Mouse (Mus musculus) heart, postnatal 36 days (tissue): ENCODE data around the gene Rcan3. TPM values are rescaled to one million over a fixed set of nuclear protein-coding genes. Genes with fewer than 3 reads are reported as not detected.

Experiments
- DNase-seq, 2 experiments: peaks; one replicate each; pipeline ENCODE4 v3.0.0; 2021 to 2022
- intact Hi-C: fragments of 180-260 bp; cut with DNase I; formaldehyde crosslinking; loops from one replicate; pipeline ENCODE4 v1.15.1; 2025
- total RNA-seq, 2 experiments: library from RNA; stranded (reverse); gene quantifications; 2 replicates each; pipeline ENCODE4 v1.2.3; 2021

The Rcan3 gene
- 10 to 100 TPM; 10.8 to 15.0 TPM for total RNA-seq

DNA sequence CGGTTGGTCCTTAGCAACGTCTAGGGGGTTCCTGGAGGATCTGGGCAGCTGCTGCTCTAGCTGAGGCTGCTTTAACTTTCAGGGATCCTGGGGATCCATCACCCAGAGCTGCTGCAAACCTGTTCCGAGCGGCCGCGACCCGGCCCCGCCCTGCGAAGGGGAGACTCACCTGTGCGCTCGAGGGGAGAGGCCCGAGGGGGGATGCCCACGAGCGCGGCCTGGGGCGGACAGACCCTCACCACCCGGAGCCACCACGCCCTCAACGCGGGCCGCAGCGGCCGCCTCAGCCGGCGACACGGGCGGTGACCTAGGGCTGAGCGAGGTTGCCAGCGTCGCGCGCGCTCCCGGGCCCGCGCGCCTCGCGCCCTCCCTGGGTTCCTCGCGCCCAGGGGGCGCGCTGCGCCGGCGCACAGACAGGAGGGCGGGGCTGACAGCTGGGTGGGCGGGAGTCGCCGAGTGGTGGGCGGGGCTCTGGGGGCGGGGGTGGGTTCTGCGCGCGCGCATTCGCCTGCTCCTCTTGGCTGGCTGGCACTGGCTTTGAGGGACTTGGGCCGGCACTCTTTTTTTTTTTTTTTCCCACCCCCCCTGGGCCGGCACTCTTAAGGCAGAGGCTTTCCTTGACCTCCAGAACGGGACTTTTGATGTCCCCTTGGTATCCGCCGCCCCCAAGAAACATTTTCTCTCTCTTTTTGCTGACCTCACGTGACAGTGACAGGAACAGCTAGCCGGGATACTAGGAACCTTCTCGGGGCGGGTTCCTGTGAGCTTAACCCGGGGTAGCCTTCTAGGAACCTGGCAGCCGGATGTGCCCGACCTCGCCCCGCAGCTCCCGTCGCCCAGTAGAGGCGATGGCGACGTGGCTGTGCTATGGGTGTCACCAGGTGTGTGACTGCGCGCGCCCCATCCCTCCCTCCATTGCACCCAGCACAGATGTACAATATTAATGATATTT, at the start of gene Rcan3:
Gene Rcan3, minus strand, starts transcription at position 411 of the 952 bp plus-strand sequence.
- peak; percentile 77 to 84 for DNase-seq
- intact Hi-C loops: loop anchor here (2.0 kb wide), 1 partner anchor 61 kb away; the partner anchor contains the start of genes Nipal3 and Stpg1

DNA sequence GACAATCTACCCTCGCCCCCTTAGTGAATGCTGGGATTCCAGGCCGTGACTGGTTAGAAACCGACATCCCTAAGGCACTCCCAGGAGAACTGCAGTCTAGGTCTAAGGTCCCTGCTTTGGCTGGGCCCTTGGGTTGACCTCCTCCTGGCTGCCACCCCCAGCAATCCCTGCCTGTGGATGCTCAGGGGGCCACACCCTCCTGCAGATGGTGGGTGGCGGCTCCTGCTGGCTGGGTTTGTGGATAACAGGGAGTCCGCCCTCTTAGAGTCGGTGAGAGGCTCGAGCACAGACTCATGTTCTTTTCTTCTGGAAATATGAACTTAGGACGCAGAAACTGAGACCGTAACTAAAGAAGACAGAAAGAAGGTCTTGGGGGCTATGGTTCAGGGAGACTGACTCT, 46.7 kb upstream of the Rcan3 start:
- intact Hi-C loops: no loop called here

DNA sequence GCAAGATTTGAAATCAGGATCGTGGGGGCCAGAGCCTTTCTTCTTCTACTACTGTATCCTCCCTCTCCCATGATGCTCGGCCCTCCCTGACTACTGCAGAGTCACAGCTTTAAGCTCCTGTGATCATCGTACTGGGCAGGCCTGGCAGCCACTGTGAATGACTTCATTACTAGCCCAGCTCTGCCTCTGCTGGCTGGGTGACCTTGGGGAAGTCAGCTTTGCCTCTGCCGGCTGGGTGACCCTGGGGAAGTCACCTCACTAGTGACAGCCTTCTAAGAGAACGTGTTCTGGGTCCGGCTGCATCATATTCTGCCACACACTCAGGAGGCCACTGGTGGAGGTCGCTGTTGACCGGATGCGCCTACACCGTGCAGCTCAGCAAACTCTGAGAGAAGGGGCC, 44.2 kb upstream of the Rcan3 start:
- no peak for DNase-seq
- intact Hi-C loops: no loop called here

More for the DNA sequence above, 46.7 kb upstream of the Rcan3 start:
- no peak for DNase-seq

DNA sequence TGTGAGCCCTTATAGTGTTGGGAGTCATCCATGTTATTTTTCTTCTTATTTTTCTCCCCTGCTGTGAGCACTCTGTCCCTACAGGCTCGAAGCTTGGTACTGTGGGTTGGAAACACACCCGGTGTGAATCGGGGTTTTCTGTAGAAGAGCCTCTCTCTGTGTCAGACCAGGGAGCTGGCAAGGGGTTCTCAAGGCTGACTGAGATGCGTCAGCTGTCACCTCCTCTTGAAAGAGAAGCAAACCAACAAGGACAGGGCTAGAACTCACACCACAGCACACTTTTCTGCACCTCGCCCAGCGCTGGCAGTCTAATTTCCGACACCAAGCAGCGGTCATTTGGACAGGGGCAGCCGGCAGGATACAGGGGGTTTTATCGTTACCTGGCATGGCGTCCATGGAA, 29.8 kb upstream of the Rcan3 start:
- DNase-seq: no peak
- intact Hi-C loops: no loop called here

DNA sequence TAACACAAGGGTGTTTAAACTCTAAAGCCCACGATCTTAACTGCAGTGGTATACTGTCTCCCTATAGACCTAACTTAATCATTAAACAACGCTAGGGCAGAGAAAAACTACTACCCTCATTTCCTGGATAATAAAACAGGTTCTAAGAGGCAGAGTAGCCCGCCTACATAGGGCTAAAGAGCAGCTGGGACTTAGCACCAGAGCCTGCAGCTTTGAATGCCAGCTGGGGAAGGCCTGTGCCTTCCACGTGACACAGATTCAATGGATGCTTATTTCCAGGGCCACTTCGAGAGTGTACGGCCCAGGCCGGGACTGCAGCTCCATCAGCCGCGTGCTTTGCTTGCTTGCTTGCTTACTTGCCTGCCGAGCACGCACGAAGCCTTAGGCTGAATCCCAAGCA, 19.9 kb upstream of the Rcan3 start:
- DNase-seq: no peak
- intact Hi-C loops: no loop called here

GRCm38 (mm10) chr4:135453164-135453563, 19.5 kb upstream of the Rcan3 start:
- intact Hi-C loops: no loop called here
- DNase-seq: no peak

DNA sequence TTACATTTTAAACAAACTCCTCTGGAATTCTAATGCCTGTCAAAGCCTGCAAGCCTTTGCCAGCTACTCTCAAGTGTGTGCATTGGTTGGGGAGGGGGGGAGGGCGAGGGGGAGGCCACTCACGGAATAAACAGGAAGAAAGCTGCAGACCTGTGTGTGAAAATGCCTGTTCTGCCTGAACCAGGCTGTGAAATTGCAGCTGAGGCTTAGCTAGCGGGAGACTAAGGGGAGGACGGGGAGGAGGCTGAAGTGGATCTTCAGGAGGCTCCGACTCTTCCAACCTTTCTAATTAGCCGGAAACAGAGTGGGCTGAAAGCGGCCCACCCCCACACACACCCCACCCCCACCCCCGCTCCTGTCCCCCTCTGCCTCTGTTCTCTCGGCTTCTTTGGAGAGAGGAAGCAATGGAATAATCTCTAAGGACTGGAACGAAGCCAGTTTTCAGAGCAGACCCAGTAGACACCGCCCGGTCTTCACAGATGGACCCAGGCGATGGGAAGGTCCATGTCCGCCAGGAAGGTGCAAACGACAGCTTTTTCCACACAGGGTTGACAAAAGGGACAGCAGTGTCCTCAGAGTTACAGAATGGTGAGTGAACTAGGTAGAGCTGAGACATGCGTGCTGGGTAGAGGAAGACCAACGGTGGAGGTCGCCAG, 17.8 kb upstream of the Rcan3 start:
- intact Hi-C loops: no loop called here
- DNase-seq: no peak

DNA sequence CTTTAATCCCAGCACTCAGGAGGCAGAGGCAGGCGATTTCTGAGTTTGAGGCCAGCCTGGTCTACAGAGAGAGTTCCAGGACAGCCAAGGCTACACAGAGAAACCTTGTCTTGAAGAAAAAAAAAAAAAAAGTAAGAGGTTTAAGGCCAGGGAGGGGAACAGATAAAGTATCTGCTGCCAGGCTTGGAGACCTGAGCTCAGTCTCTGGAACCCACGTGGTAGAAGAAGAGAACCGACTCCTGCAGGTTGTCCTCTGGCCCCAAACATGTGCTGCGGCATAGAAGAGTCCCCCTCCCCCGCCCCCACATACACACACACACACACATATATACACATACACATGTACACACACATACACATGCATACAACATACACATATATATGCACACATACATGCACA, 8.8 kb upstream of the Rcan3 start:
- intact Hi-C loops: loop anchor here (5.0 kb wide), 1 partner anchor 225 kb away; no protein-coding TSS in a partner anchor
- DNase-seq: no peak

DNA sequence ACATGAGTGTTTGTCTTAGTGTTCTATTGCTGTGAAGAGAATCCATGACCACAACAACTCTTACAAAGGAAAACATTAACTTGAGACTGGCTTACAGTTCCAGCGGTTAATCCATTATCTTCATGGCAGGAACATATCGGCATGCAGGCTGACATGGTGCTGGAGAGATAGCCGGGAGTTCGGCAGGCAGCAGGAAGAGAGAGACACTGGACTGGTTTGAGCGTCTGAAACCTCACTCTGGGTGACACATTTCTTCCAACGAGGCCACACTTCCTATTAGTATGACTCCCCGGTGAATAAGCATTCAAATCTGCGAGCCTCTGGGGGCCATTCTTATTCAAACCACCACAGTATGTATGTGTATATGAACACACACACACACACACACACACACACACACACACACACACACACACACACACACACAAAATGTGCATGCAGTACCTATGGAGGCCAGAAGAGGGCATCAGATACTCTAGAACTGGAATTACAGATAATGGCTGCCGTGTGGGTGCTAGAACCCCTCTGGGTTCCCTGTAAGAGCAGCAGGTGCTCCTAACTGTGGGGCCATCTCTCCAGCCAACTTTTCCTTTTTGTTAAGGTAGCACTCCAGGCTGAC, 6.4 kb upstream of the Rcan3 start:
- DNase-seq: peak in 1 of 2 experiments; percentile 31
- intact Hi-C loops: loop anchor here (5.0 kb wide), 1 partner anchor 227 kb away; no protein-coding TSS in a partner anchor

DNA sequence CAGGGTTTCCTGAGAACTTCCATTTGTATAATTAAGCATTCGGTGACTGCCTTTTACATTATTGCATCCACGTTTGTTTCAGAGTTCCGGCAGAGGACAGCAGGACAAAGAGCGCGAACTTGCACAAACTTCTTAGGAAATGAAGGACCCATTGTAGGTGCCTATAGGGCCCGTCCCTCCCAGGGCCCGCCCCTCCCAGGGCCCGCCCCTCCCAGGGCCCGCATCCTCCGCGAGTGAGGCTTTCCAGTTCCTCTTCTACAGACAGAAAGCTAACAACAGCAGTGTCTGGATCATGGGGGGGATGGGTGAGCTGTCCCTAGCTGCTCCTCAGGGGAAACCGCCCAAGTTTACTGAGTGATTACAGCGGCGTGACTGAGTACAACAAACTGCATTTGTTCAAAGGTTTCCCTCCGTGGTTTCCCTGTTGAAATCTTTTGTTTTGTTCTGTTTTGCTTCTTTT, 5.6 kb upstream of the Rcan3 start:
- peak; percentile 38 to 45 for DNase-seq
- intact Hi-C loops: no loop called here

DNA sequence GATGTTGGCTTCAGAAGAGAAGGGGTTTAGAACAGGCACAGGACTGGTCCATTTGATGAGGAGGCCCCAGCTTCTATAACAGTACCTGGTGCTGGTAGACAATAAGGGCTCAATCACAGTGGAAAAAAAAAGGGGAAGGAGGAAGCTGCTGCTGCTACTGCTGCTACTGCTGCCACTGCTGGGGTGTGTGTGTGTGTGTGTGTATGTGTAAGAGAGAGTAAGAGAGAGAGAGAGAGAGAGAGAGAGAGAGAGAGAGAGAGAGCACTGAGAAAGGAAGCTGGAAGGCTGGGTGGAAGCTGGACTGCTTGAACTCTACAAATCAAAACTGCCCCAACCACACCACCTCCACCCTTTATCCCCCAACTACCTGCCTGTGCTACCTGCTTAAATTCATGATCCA, 4.3 kb upstream of the Rcan3 start:
- intact Hi-C loops: no loop called here

GRCm38 (mm10) chr4:135436291-135436690, 2.6 kb upstream of the Rcan3 start:
- peak in 1 of 2 experiments; percentile 20 for DNase-seq

More for the DNA sequence above, 4.3 kb upstream of the Rcan3 start:
- DNase-seq: no peak

DNA sequence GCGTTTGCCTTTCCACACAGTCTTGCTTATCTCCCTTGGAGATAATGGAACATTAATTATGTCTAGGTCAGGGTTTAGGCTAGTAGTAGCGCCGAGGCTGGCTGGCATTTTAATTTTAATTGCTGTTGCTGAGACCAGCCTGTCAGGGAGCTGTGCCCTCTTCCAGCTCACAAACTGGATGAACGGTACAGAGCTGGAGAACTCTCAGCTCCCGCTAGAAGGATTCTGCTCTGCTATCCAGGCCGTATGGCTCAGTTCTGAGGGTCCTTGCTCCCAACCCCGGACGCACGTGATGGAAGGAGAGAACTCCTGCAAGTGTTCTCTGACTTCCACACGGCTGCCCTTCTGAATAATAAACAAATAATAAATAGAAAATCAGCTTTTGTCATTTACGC, 739 bp upstream of the Rcan3 start:
- intact Hi-C loops: no loop called here
- peak in 1 of 2 experiments; percentile 15 for DNase-seq

More at GRCm38 (mm10) chr4:135436291-135436690, 2.6 kb upstream of the Rcan3 start:
- intact Hi-C loops: no loop called here

DNA sequence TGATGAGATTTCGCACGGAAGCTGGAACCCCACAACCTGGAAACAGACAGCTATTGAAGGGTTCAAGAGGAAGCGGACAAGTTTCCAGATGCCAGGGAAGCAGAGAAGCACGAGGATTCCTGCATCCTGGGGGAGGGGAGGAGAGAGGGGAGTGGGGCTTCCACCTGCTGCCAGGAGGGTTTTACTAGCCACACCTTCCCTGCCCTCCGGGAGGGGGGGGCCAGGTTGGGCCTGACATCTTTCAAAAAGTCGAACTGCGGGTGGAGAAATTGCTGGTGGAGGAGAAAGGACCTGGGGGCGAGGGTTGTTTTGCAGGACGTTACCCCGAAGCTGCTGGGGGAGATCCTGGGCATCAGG, 589 bp downstream of the Rcan3 start:
- intact Hi-C loops: loop anchor here (2.0 kb wide), 1 partner anchor 62 kb away; the partner anchor contains the start of genes Nipal3 and Stpg1
- no peak for DNase-seq

- intact Hi-C loops: no loop called here
These were observed 3.5 kb downstream of the Rcan3 start for GRCm38 (mm10) chr4:135429990-135430760.

GRCm38 (mm10) chr4:135429383-135429782, 4.3 kb downstream of the Rcan3 start:
- DNase-seq: no peak
- intact Hi-C loops: no loop called here

More at GRCm38 (mm10) chr4:135429990-135430760, 3.5 kb downstream of the Rcan3 start:
- no peak for DNase-seq

GRCm38 (mm10) chr4:135426587-135426986, 7.1 kb downstream of the Rcan3 start:
- no peak for DNase-seq

DNA sequence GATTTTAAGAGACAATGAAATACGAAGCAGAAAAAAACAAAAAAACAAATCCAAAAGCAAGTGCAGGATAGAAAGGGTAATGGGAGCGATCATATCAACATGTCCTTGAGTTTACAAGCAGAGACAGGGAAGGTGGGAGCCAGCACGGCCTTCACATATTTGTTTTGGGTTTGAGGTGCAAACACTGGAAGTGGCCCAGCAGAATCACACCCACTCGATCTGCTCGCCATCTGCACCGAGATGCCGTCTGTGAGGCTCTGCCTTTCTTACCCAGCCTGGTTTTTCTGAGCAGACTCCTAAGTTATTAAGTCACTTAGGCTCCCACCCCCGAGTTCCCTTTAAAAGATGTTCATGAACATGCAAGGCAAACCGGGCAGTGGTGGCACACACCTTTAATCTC, 8.0 kb downstream of the Rcan3 start:
- intact Hi-C loops: no loop called here
- no peak for DNase-seq

More at GRCm38 (mm10) chr4:135426587-135426986, 7.1 kb downstream of the Rcan3 start:
- intact Hi-C loops: no loop called here

GRCm38 (mm10) chr4:135420961-135421360, 12.7 kb downstream of the Rcan3 start:
- intact Hi-C loops: no loop called here
- no peak for DNase-seq

DNA sequence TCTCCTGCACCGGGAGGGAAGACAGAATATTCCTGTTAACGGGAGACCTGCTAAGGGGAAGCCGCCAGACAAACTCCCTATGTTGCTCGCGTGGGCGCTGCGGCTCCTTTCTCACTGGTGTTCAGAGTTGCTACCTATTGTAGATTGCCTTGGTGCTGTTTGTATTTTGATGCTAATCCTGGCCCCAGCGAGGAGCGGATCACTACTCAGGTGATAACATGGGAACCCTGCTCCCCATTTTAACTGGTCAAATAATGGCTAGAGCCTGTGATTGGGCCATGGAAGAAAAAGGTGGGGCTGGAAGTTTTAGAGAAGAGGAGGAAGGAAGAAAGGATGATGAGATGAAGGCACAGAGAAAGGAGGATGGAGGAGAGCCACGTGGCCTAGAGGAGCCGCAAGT, 13.2 kb downstream of the Rcan3 start:
- DNase-seq: no peak
- intact Hi-C loops: no loop called here
